15 mouse cellular contexts compared by ENCODE assay signal in genomic region chr10:121070742-121071141, GRCm38 (mm10). TPM values are rescaled to one million over a fixed set of nuclear protein-coding genes. Genes with fewer than 3 reads are reported as not detected.
DNase-seq lines count a peak whose midpoint lies in the region; ATAC-seq and TF ChIP-seq lines count a peak whose summit lies in the region.
"Had no signal": no experiment of that assay in that cellular context is flagged by ENCODE, and none has a peak within 500 bp of the region (broad histone marks: within the 10 kb centered on the region; RNA-seq: fewer than 3 reads in every experiment).

No protein-coding gene starts in this region.

- no peak overlapping the region for H3K4me2 ChIP-seq in hindbrain, embryonic 11.5 days (replicated peaks; ENCODE audit: low read depth, low read length)
- no peak overlapping the region for H3K4me2 ChIP-seq in hindbrain, embryonic 16.5 days (ENCODE audit: low read length)
- no peak overlapping the region for H3K4me2 ChIP-seq in stomach, postnatal 0 days (replicated peaks; ENCODE audit: low read depth)

- WGBS in hindbrain, embryonic 11.5 days: 67% methylated on average over 7 of the region's 7 CpGs
- 77% methylated on average over 7 of the region's 7 CpGs for WGBS in hindbrain, embryonic 16.5 days
- WGBS in stomach, postnatal 0 days: 68% methylated on average over 7 of the region's 7 CpGs

- no peaks in the 10 kb centered on the region for H3K27me3 ChIP-seq in hindbrain, embryonic 11.5 days (ENCODE audit: control insufficient read depth, insufficient read depth, low read length)
- no peaks in the 10 kb centered on the region for H3K27me3 ChIP-seq in hindbrain, embryonic 16.5 days (replicated peaks; ENCODE audit: control insufficient read depth, insufficient read depth, low read length)
- H3K27me3 ChIP-seq in stomach, postnatal 0 days (ENCODE audit: control insufficient read depth, insufficient read depth, low read length): no peaks in the 10 kb centered on the region

- no peaks in the 10 kb centered on the region for H3K9me3 ChIP-seq in hindbrain, embryonic 11.5 days (ENCODE audit: control insufficient read depth, low read length)
- H3K9me3 ChIP-seq in hindbrain, embryonic 16.5 days (ENCODE audit: control insufficient read depth, low read length): no peaks in the 10 kb centered on the region
- no peaks in the 10 kb centered on the region for H3K9me3 ChIP-seq in stomach, postnatal 0 days (ENCODE audit: control insufficient read depth, low read length)
- H3K9me3 ChIP-seq: midbrain, embryonic 10.5 days had no signal

- H3K36me3 ChIP-seq in hindbrain, embryonic 11.5 days (ENCODE audit: control insufficient read depth, insufficient read depth, low read length): no peaks in the 10 kb centered on the region
- H3K36me3 ChIP-seq in hindbrain, embryonic 16.5 days (ENCODE audit: control insufficient read depth, insufficient read depth, low read length): no peaks in the 10 kb centered on the region
- no peaks in the 10 kb centered on the region for H3K36me3 ChIP-seq in stomach, postnatal 0 days (ENCODE audit: control insufficient read depth, insufficient read depth, low read length)
- H3K36me3 ChIP-seq: midbrain, embryonic 10.5 days had no signal

- no peaks in the 10 kb centered on the region for H3K4me1 ChIP-seq in hindbrain, embryonic 11.5 days (replicated peaks; ENCODE audit: control insufficient read depth, insufficient read depth, low read length)
- H3K4me1 ChIP-seq in hindbrain, embryonic 16.5 days (ENCODE audit: control insufficient read depth, insufficient read depth, low read depth, low read length): no peaks in the 10 kb centered on the region
- H3K4me1 ChIP-seq in stomach, postnatal 0 days (replicated peaks; ENCODE audit: control insufficient read depth, insufficient read depth): no peaks in the 10 kb centered on the region

- no peak overlapping the region for H3K27ac ChIP-seq in hindbrain, embryonic 11.5 days (ENCODE audit: low read depth, low read length)
- H3K27ac ChIP-seq in hindbrain, embryonic 16.5 days (ENCODE audit: low read depth, low read length): no peak overlapping the region
- no peak overlapping the region for H3K27ac ChIP-seq in stomach, postnatal 0 days (replicated peaks)
- H3K27ac ChIP-seq: midbrain, embryonic 10.5 days had no signal

- TF ChIP-seq EP300 in stomach, postnatal 0 days (optimal IDR thresholded peaks at IDR 0.05): no peak

- ATAC-seq in hindbrain, embryonic 11.5 days (ENCODE audit: low FRiP score): no peak
- ATAC-seq in hindbrain, embryonic 16.5 days: no peak
- ATAC-seq in stomach, postnatal 0 days (ENCODE audit: low FRiP score, low TSS enrichment): no peak
- ATAC-seq: forebrain, embryonic 16.5 days had no signal

- peak; percentile 26 for DNase-seq in hindbrain, embryonic 11.5 days (ENCODE audit: low spot score)
- DNase-seq in lung, postnatal 10 days: peak; percentile 8
- DNase-seq in lung, postnatal 14 days: no peak
- DNase-seq in ZHBTc4 (ENCODE audit: low read depth, low spot score): peak; percentile 36
- no peak for DNase-seq in stomach, postnatal 0 days (ENCODE audit: low spot score)
- no peak for DNase-seq in adrenal gland, adult 2 months
- no peak for DNase-seq in urinary bladder, postnatal 14 days (ENCODE audit: low spot score)
- DNase-seq: adrenal gland, postnatal 25 days; cerebellum, postnatal 36 days; kidney, postnatal 14 days; thymus, postnatal 14 days had no signal

- no peak overlapping the region for H3K4me3 ChIP-seq in hindbrain, embryonic 11.5 days (ENCODE audit: low read depth, low read length)
- no peak overlapping the region for H3K4me3 ChIP-seq in hindbrain, embryonic 16.5 days (ENCODE audit: low read length)
- no peak overlapping the region for H3K4me3 ChIP-seq in stomach, postnatal 0 days (ENCODE audit: low read depth, low read length)
- H3K4me3 ChIP-seq: midbrain, embryonic 10.5 days; myocyte had no signal

- peak; percentile 59 for TF ChIP-seq CTCF in stomach, postnatal 0 days (IDR thresholded peaks at IDR 0.05; ENCODE audit: low read depth)

- no peak overlapping the region for H3K9ac ChIP-seq in hindbrain, embryonic 11.5 days (ENCODE audit: low read depth, low read length)
- H3K9ac ChIP-seq in hindbrain, embryonic 16.5 days (ENCODE audit: low read depth, low read length): no peak overlapping the region
- H3K9ac ChIP-seq in stomach, postnatal 0 days (ENCODE audit: low read length): no peak overlapping the region

RNA-seq across cellular contexts. Expression of gene Wif1, which starts 37.0 kb away (rescaled TPM):
- polyA plus RNA-seq in hindbrain, embryonic 11.5 days (2014; fragmentation: Nextera tagmentation; extraction: Ambion mirVana): 4.9 and 6.1 TPM in 2 replicates
- polyA plus RNA-seq in hindbrain, embryonic 16.5 days (2015; fragmentation: Nextera tagmentation; extraction: Ambion mirVana): 8.3 TPM in 2 replicates
- polyA plus RNA-seq in stomach, postnatal 0 days (2015; fragmentation: Nextera tagmentation; extraction: Ambion mirVana): 0.79 and 0.94 TPM in 2 replicates
- under 1 TPM in 1 of 2 experiments, not detected in 1; 0.24 TPM for total RNA-seq in adrenal gland, adult 2 months (2021)
- 0.08 and 0.20 TPM in 2 replicates for polyA plus RNA-seq in adrenal gland, adult 2 months (2012; rRNA removed)

Comparison
In these comparisons a context has a peak if more than half of its experiments do, and no peak if none do; other contexts are left out.
1. DNase-seq: peak in hindbrain, embryonic 11.5 days (single experiment), lung, postnatal 10 days (single experiment) and ZHBTc4 (single experiment); none in lung, postnatal 14 days (single experiment), stomach, postnatal 0 days (single experiment), adrenal gland, adult 2 months (single experiment) and urinary bladder, postnatal 14 days (single experiment).